Mouse (Mus musculus) lung, postnatal 0 days (tissue): ENCODE measurements around the gene Eml6. TPM values are rescaled to one million over a fixed set of nuclear protein-coding genes. Genes with fewer than 3 reads are reported as not detected.
A peak's percentile ranks its signal among the peaks of the same experiment; 100 is the strongest.

ENCODE experiments used
- ATAC-seq: fragments of 200-750 bp; cut with Nextera tagmentation; 2 replicates; pipeline ENCODE4 v1.8.0; 2017; ENCODE audit warnings: moderate library complexity
- DNase-seq: peaks from one replicate; pipeline ENCODE4 v3.0.0-alpha.2; 2016; ENCODE audit warnings: low spot score
- H3K27ac ChIP-seq: fragments of 300-500 bp; sonication (generic); 2 replicates; pipeline ENCODE4 v1.5.1; 2014; ENCODE audit warnings: antibody characterized with exemption, mild to moderate bottlenecking, low read length, mixed read lengths
- H3K27me3 ChIP-seq: fragments of 300-500 bp; sonication (generic); replicated peaks from 2 replicates; pipeline ENCODE4 v1.6.1; 2014; ENCODE audit warnings: low read length, mixed read lengths; ENCODE audit not compliant: insufficient read depth
- H3K36me3 ChIP-seq: fragments of 300-500 bp; sonication (generic); 2 replicates; pipeline ENCODE4 v1.6.1; 2014; ENCODE audit warnings: low read length, mixed read lengths; ENCODE audit not compliant: insufficient read depth
- H3K4me1 ChIP-seq: fragments of 300-500 bp; sonication (generic); 2 replicates; pipeline ENCODE4 v1.6.1; 2014; ENCODE audit warnings: antibody characterized with exemption, low read depth, low read length, mixed read lengths; ENCODE audit not compliant: insufficient read depth
- H3K4me2 ChIP-seq: fragments of 300-500 bp; sonication (generic); replicated peaks from 2 replicates; pipeline ENCODE4 v1.6.1; 2014; ENCODE audit warnings: low read depth, mild to moderate bottlenecking, low read length, moderate library complexity, mixed read lengths
- H3K4me3 ChIP-seq: fragments of 300-500 bp; sonication (generic); 2 replicates; pipeline ENCODE4 v1.5.1; 2014; ENCODE audit warnings: low read depth, low read length
- H3K9ac ChIP-seq: fragments of 300-500 bp; sonication (generic); replicated peaks from 2 replicates; pipeline ENCODE4 v1.6.1; 2014; ENCODE audit warnings: low read depth, mild to moderate bottlenecking
- H3K9me3 ChIP-seq: fragments of 300-500 bp; sonication (generic); 2 replicates; pipeline ENCODE4 v1.6.1; 2016; ENCODE audit warnings: low read length, mixed read lengths
- CTCF ChIP-seq: IDR thresholded peaks from 2 replicates; pipeline ENCODE4 v1.5.1; 2016; ENCODE audit warnings: antibody characterized with exemption, mild to moderate bottlenecking
- EP300 ChIP-seq: IDR thresholded peaks from 2 replicates; pipeline ENCODE4 v1.6.1; 2016; ENCODE audit warnings: antibody characterized with exemption, mild to moderate bottlenecking, control low read depth
- WGBS: fragments of 180-500 bp; shearing (Covaris S2); extraction: QIAGEN DNeasy Blood & Tissue Kit; methylation state at CpG from one replicate; pipeline ENCODE4 v1.1.7; 2014; 5-methylcytosine and 5-hydroxymethylcytosine counted together
- polyA plus RNA-seq: library from polyadenylated mRNA; unstranded; fragments of >200 nt; fragmentation: Nextera tagmentation; extraction: Ambion mirVana; gene quantifications from 2 replicates; pipeline ENCODE4 v1.2.1, GENCODE M21; 2015

The Eml6 gene
- polyA plus RNA-seq, 1 experiment from 2014 or later = 0.39 TPM

DNA sequence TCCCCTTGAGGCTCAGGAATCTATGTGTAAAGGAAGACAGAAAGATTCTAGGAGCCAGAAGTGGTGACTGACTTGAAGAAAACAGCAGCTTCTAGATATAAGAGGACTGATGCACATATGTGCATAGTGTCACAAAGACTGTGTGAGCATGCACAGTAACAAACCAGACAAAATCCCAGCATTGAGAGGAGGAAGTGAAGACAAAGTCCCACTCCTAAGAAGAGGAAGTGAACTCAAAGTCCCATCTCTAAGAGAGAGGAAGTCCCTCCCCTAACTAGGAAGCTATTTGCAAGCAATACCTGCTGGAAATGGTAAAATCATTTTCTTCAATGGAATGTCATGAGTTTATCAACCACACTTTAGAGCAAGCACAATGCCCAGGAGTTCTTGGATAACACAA, 161.6 kb downstream of the Eml6 start:
- H3K4me3 ChIP-seq = no peak overlapping the region
- no peaks in the 10 kb centered on the region for H3K27me3 ChIP-seq
- H3K4me1 ChIP-seq = no peaks in the 10 kb centered on the region
- H3K4me2 ChIP-seq = no peak overlapping the region
- H3K36me3 ChIP-seq = no peaks in the 10 kb centered on the region
- TF ChIP-seq CTCF = no peak
- H3K9me3 ChIP-seq = no peaks in the 10 kb centered on the region
- DNase-seq (no peak), ATAC-seq (no peak)
- no peak overlapping the region for H3K27ac ChIP-seq
- no peak overlapping the region for H3K9ac ChIP-seq

DNA sequence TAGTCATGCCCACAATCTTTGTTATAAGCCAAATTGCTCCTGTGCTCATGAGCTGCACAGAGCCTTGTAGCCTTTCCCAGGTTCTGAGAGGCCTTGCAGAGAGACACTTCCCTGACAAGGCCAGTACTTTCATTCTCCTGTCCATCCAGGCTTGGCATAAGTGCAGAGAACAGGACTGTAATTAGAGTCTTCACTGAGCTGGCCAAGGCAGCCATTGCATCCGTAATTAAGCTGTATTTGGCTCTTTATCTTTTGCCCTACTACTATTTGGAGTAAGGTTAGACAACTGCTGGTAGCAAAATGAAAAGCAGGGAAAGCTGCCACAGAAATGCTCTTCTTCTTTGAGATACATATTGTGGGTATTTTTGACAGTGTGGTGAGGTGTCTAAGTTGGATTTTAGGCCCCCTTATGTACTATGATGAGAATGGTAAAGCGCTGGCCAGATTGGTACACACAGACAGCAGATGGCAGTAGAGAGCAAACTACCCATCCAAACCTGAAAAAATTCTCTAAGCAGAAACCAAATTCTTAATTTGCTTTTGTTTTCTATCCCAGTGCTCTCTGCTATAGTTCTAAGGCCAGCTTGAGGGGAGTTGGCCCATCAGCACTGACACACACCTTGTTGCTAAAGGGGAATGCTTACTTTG, 164.0 kb downstream of the Eml6 start:
- Histone ChIP-seq H3K9me3 (no peaks in the 10 kb centered on the region), H3K9ac (no peak overlapping the region), H3K27ac (no peak overlapping the region), H3K4me1 (no peaks in the 10 kb centered on the region), H3K4me3 (no peak overlapping the region), H3K36me3 (no peaks in the 10 kb centered on the region), H3K4me2 (no peak overlapping the region), H3K27me3 (no peaks in the 10 kb centered on the region)
- TF ChIP-seq EP300 = no peak
- TF ChIP-seq CTCF = peak; percentile 70
- ATAC-seq = no peak
- DNase-seq = peak; percentile 32
- WGBS = 49% methylated on average over 2 of the region's 2 CpGs

DNA sequence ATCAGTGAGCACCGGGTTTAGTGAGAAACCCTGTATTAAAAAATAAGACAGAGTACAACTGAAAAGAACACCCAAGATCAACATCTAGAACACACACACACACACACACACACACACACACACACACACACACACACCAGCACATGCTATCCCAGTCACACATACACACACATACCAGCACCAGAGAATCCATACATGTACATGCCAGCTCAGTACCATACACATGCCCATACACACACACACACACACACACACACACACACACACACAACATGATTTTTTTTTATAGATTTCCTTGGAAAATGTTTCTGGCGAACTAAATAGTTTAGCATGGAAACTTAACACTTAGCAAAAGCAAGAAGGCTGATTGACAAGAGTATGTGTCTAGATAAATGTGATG, 164.8 kb downstream of the Eml6 start:
- no peaks in the 10 kb centered on the region for H3K9me3 ChIP-seq
- ATAC-seq (no peak), DNase-seq (no peak)
- TF ChIP-seq CTCF (no peak), EP300 (no peak)
- H3K9ac ChIP-seq = no peak overlapping the region
- no peak overlapping the region for H3K27ac ChIP-seq
- no peak overlapping the region for H3K4me3 ChIP-seq
- H3K27me3 ChIP-seq = no peaks in the 10 kb centered on the region
- no peak overlapping the region for H3K4me2 ChIP-seq
- no peaks in the 10 kb centered on the region for H3K4me1 ChIP-seq
- H3K36me3 ChIP-seq = no peaks in the 10 kb centered on the region
- WGBS = 73% methylated on average over 2 of the region's 2 CpGs

DNA sequence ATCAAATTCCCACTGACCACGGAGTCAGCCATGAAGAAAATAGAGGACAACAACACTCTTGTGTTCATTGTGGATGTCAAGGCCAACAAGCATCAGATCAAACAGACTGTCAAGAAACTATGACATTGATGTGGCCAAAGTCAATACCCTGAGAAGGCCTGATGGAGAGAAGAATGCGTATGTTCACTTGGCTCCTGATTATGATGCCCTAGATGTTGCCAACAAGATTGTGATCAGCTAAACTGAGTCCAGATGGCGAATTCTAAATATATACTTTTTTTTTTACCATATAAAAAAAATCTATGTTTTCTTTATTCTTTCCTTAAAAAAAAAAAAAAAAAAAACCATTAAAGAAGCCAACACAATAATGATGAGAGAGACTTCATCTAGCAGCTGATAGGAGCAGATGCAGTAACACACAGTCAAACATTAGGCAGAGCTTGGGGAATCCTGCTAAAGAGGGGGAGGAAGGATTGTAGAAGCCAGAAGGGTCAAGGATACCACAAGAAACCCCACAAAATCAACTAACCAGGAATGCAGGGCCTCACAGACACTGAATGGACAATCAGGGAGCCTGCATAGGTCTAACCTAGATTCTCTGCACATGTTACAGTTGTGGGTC, 185.1 kb downstream of the Eml6 start:
- Histone ChIP-seq H3K4me3 (no peak overlapping the region), H3K4me2 (no peak overlapping the region), H3K9ac (no peak overlapping the region), H3K4me1 (no peaks in the 10 kb centered on the region), H3K27me3 (no peaks in the 10 kb centered on the region), H3K36me3 (no peaks in the 10 kb centered on the region), H3K9me3 (no peaks in the 10 kb centered on the region), H3K27ac (no peak overlapping the region)
- TF ChIP-seq CTCF = no peak
- TF ChIP-seq EP300 = no peak
- WGBS = 85% methylated on average over 3 of the region's 3 CpGs
- ATAC-seq (no peak), DNase-seq (no peak)

DNA sequence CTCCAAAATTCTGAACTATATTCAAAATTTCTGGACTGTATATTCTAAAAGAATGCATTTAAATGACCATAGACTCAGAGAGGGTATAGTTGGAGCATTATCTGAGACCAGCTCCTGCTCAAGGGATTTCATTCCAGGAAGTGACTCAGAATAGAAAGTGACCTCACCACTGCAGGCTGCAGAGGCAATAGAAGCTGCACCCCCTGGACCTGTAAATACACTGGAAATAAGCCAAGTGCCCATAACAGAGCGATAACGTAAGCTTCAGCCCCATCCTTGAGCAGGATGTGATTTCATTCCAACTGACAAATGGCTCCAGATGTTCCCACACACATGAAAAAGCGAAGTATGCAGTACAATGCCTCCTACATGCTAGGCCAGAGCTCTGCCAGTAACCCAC, 186.1 kb downstream of the Eml6 start:
- Histone ChIP-seq H3K27ac (no peak overlapping the region), H3K4me2 (no peak overlapping the region), H3K9ac (no peak overlapping the region), H3K4me1 (no peaks in the 10 kb centered on the region), H3K36me3 (no peaks in the 10 kb centered on the region), H3K9me3 (no peaks in the 10 kb centered on the region), H3K4me3 (no peak overlapping the region), H3K27me3 (no peaks in the 10 kb centered on the region)
- DNase-seq = peak; percentile 86
- TF ChIP-seq EP300 (peak; percentile 48; the same call in 1 of the 2 replicates), CTCF (no peak)
- whole genome bisulfite sequencing = 20% methylated on average over 3 of the region's 3 CpGs
- peak; percentile 97 for ATAC-seq

DNA sequence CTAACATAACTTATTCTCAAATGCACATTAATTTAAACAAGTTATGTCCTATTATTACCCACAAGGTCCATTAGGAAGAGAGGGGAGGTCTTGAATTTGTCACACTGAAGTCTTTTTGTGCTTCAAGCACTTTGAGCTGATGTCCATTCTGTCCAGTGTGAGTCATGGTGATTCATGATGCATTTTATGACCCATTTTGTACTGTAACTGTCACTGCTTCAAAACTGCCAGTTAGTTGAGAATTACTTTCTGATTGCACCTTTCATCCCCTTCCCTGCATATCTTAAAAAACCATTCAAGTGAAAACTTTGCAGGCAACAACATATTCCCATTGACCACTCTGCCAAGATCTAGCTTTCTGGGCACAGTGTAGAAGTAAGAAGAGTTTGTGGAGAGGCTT, 188.8 kb downstream of the Eml6 start:
- H3K9me3 ChIP-seq = no peaks in the 10 kb centered on the region
- no peak for ATAC-seq
- H3K27me3 ChIP-seq = no peaks in the 10 kb centered on the region
- H3K4me1 ChIP-seq = no peaks in the 10 kb centered on the region
- no peak overlapping the region for H3K4me2 ChIP-seq
- DNase-seq = no peak
- no peak for TF ChIP-seq EP300
- no peak for TF ChIP-seq CTCF
- H3K27ac ChIP-seq = no peak overlapping the region
- H3K36me3 ChIP-seq = no peaks in the 10 kb centered on the region
- H3K9ac ChIP-seq = no peak overlapping the region
- H3K4me3 ChIP-seq = no peak overlapping the region
